Mouse (Mus musculus): ENCODE measurements around the gene Ppp1r15a.
"Not testable (repeated sequence)": the region's sequence is repeated elsewhere in the genome, so short reads cannot be mapped to it uniquely, and the experiment has no call there.

Gene Ppp1r15a

GRCm38 (mm10) chr7:45518618-45519017, 7.5 kb downstream of the Ppp1r15a start:
- no peak for DNase-seq (ENCODE audit: low read depth)

GRCm38 (mm10) chr7:45516846-45517245, 9.2 kb downstream of the Ppp1r15a start:
- not testable (repeated sequence) for DNase-seq (ENCODE audit: low read depth)

GRCm38 (mm10) chr7:45515436-45515835, 10.6 kb downstream of the Ppp1r15a start:
- no peak for DNase-seq (ENCODE audit: low read depth)

- no peak for DNase-seq (ENCODE audit: low read depth)
Measured at GRCm38 (mm10) chr7:45514411-45514810, 11.7 kb downstream of the Ppp1r15a start.

- peak; percentile 87 for DNase-seq (ENCODE audit: low read depth)
Measured at GRCm38 (mm10) chr7:45509912-45510787, 15.9 kb downstream of the Ppp1r15a start, which contains the start of gene Nucb1. Nucb1 (minus strand) TSS chr7:45510406.

- no peak for DNase-seq (ENCODE audit: low read depth)
Measured at GRCm38 (mm10) chr7:45509181-45509882, 16.7 kb downstream of the Ppp1r15a start.

GRCm38 (mm10) chr7:45508561-45508960, 17.5 kb downstream of the Ppp1r15a start:
- DNase-seq (ENCODE audit: low read depth): no peak

GRCm38 (mm10) chr7:45507583-45507982, 18.5 kb downstream of the Ppp1r15a start:
- no peak for DNase-seq (ENCODE audit: low read depth)

GRCm38 (mm10) chr7:45498427-45498826, 27.6 kb downstream of the Ppp1r15a start:
- no peak for DNase-seq (ENCODE audit: low read depth)

GRCm38 (mm10) chr7:45494548-45494947, 31.5 kb downstream of the Ppp1r15a start:
- DNase-seq (ENCODE audit: low read depth): no peak

GRCm38 (mm10) chr7:45492951-45493350, 33.1 kb downstream of the Ppp1r15a start:
- DNase-seq (ENCODE audit: low read depth): no peak

GRCm38 (mm10) chr7:45492225-45492844, 33.7 kb downstream of the Ppp1r15a start:
- DNase-seq (ENCODE audit: low read depth): no peak

- no peak for DNase-seq (ENCODE audit: low read depth)
Measured at GRCm38 (mm10) chr7:45491264-45491663, 34.8 kb downstream of the Ppp1r15a start.

- no peak for DNase-seq (ENCODE audit: low read depth)
Measured at GRCm38 (mm10) chr7:45490822-45491221, 35.2 kb downstream of the Ppp1r15a start.

GRCm38 (mm10) chr7:45489578-45489977, 36.5 kb downstream of the Ppp1r15a start:
- no peak for DNase-seq (ENCODE audit: low read depth)

GRCm38 (mm10) chr7:45488293-45489204, 37.5 kb downstream of the Ppp1r15a start, which contains the start of gene Dhdh:
Dhdh (minus strand) TSS chr7:45488805.
- DNase-seq (ENCODE audit: low read depth): no peak

- no peak for DNase-seq (ENCODE audit: low read depth)
Measured at GRCm38 (mm10) chr7:45487861-45488292, 38.2 kb downstream of the Ppp1r15a start.

GRCm38 (mm10) chr7:45486761-45487415, 39.2 kb downstream of the Ppp1r15a start, which contains the start of gene Gm45808:
Gm45808 (minus strand) TSS chr7:45486811.
- no peak for DNase-seq (ENCODE audit: low read depth)

- no peak for DNase-seq (ENCODE audit: low read depth)
Measured at GRCm38 (mm10) chr7:45486158-45486557, 39.9 kb downstream of the Ppp1r15a start.

GRCm38 (mm10) chr7:45484985-45485384, 41.1 kb downstream of the Ppp1r15a start:
- DNase-seq (ENCODE audit: low read depth): not testable (repeated sequence)

- no peak for DNase-seq (ENCODE audit: low read depth)
Measured at GRCm38 (mm10) chr7:45482166-45482565, 43.9 kb downstream of the Ppp1r15a start.

All from fibroblast of lung, adult 2 months (primary cell).